Mouse (Mus musculus) intestine, embryonic 15.5 days (tissue): ENCODE measurements around the gene Gcc2. TPM values are rescaled to one million over a fixed set of nuclear protein-coding genes. Genes with fewer than 3 reads are reported as not detected.

Source experiments
- ATAC-seq: fragments of 200-750 bp; cut with Nextera tagmentation; 2 replicates; pipeline ENCODE4 v1.8.0; 2017; ENCODE audit warnings: moderate TSS enrichment, moderate library complexity
- H3K27ac ChIP-seq: fragments of 300-500 bp; sonication (generic); 2 replicates; pipeline ENCODE4 v1.5.1; 2015; ENCODE audit warnings: mild to moderate bottlenecking, inconsistent platforms
- H3K27me3 ChIP-seq: fragments of 300-500 bp; sonication (generic); replicated peaks from 2 replicates; pipeline ENCODE4 v1.6.1; 2015; ENCODE audit warnings: inconsistent platforms
- H3K36me3 ChIP-seq: fragments of 300-500 bp; sonication (generic); 2 replicates; pipeline ENCODE4 v1.6.1; 2015; ENCODE audit warnings: inconsistent platforms
- H3K4me1 ChIP-seq: fragments of 300-500 bp; sonication (generic); replicated peaks from 2 replicates; pipeline ENCODE4 v1.6.1; 2015; ENCODE audit warnings: inconsistent platforms
- H3K4me2 ChIP-seq: fragments of 300-500 bp; sonication (generic); replicated peaks from 2 replicates; pipeline ENCODE4 v1.6.1; 2015; ENCODE audit warnings: mild to moderate bottlenecking, inconsistent platforms
- H3K4me3 ChIP-seq: fragments of 300-500 bp; sonication (generic); replicated peaks from 2 replicates; pipeline ENCODE4 v1.5.1; 2015; ENCODE audit warnings: inconsistent platforms
- H3K9ac ChIP-seq: fragments of 300-500 bp; sonication (generic); 2 replicates; pipeline ENCODE4 v1.6.1; 2015; ENCODE audit warnings: inconsistent platforms
- H3K9me3 ChIP-seq: fragments of 300-500 bp; sonication (generic); 2 replicates; pipeline ENCODE4 v1.6.1; 2016; ENCODE audit warnings: inconsistent platforms
- WGBS: fragments of 180-500 bp; shearing (Covaris S2); methylation state at CpG from one replicate; pipeline ENCODE4 v1.1.7; 2015; 5-methylcytosine and 5-hydroxymethylcytosine counted together
- polyA plus RNA-seq: library from polyadenylated mRNA; unstranded; fragments of >200 nt; fragmentation: Nextera tagmentation; extraction: Ambion mirVana; gene quantifications from 2 replicates; pipeline ENCODE4 v1.2.1, GENCODE M21; 2015

The Gcc2 gene
- polyA plus RNA-seq = 75.3 and 85.5 TPM in 2 replicates

GRCm38 (mm10) chr10:58255213-58255892, at the start of gene Gcc2:
Gene Gcc2, plus strand, starts transcription at chr10:58255497.
- peak; percentile 98 for ATAC-seq
- no peaks in the 10 kb centered on the region for H3K4me1 ChIP-seq
- H3K27ac ChIP-seq = peak within 1 kb of the TSS; percentile 74
- H3K36me3 ChIP-seq = 0 out of 2 replicates have a peak, but pooled peaks cover 2% of the 10 kb centered on the region
- no peaks in the 10 kb centered on the region for H3K9me3 ChIP-seq
- H3K4me3 ChIP-seq = peak within 1 kb of the TSS; percentile 95
- no peaks in the 10 kb centered on the region for H3K27me3 ChIP-seq
- peak within 1 kb of the TSS; percentile 84 for H3K9ac ChIP-seq
- H3K4me2 ChIP-seq = peak within 1 kb of the TSS; percentile 49
- under 1% methylated on average over 58 of the region's 58 CpGs for WGBS

- no peak overlapping the region for H3K9ac ChIP-seq
- WGBS = 33% methylated on average over 1 of the region's 1 CpGs
- H3K4me1 ChIP-seq = no peaks in the 10 kb centered on the region
- no peak overlapping the region for H3K27ac ChIP-seq
- H3K4me3 ChIP-seq = no peak overlapping the region
- no peak for ATAC-seq
- no peaks in the 10 kb centered on the region for H3K36me3 ChIP-seq
- H3K4me2 ChIP-seq = no peak overlapping the region
- H3K9me3 ChIP-seq = no peaks in the 10 kb centered on the region
- no peaks in the 10 kb centered on the region for H3K27me3 ChIP-seq
Observed at GRCm38 (mm10) chr10:58205986-58206385, 49.3 kb upstream of the Gcc2 start.

- Histone ChIP-seq H3K4me2 (no peak overlapping the region), H3K9ac (no peak overlapping the region), H3K4me1 (no peaks in the 10 kb centered on the region), H3K4me3 (no peak overlapping the region), H3K27ac (no peak overlapping the region), H3K27me3 (no peaks in the 10 kb centered on the region), H3K36me3 (no peaks in the 10 kb centered on the region), H3K9me3 (no peaks in the 10 kb centered on the region)
- ATAC-seq = no peak
- 87% methylated on average over 4 of the region's 4 CpGs for WGBS
Observed at GRCm38 (mm10) chr10:58206639-58207404, 48.5 kb upstream of the Gcc2 start.

- H3K9ac ChIP-seq = no peak overlapping the region
- no peaks in the 10 kb centered on the region for H3K4me1 ChIP-seq
- H3K27me3 ChIP-seq = no peaks in the 10 kb centered on the region
- no peaks in the 10 kb centered on the region for H3K9me3 ChIP-seq
- H3K4me2 ChIP-seq = no peak overlapping the region
- no peak overlapping the region for H3K27ac ChIP-seq
- no peak for ATAC-seq
- WGBS = 69% methylated on average over 2 of the region's 2 CpGs
- H3K4me3 ChIP-seq = no peak overlapping the region
- H3K36me3 ChIP-seq = no peaks in the 10 kb centered on the region
Observed at GRCm38 (mm10) chr10:58209710-58210467, 45.4 kb upstream of the Gcc2 start.

GRCm38 (mm10) chr10:58210514-58210913, 44.8 kb upstream of the Gcc2 start:
- ATAC-seq = no peak
- Histone ChIP-seq H3K9ac (no peak overlapping the region), H3K4me1 (no peaks in the 10 kb centered on the region), H3K9me3 (no peaks in the 10 kb centered on the region), H3K4me2 (no peak overlapping the region), H3K27me3 (no peaks in the 10 kb centered on the region), H3K36me3 (no peaks in the 10 kb centered on the region), H3K4me3 (no peak overlapping the region), H3K27ac (no peak overlapping the region)
- WGBS = 62% methylated on average over 1 of the region's 1 CpGs

- H3K27me3 ChIP-seq = no peaks in the 10 kb centered on the region
- no peaks in the 10 kb centered on the region for H3K9me3 ChIP-seq
- H3K27ac ChIP-seq = no peak overlapping the region
- H3K9ac ChIP-seq = no peak overlapping the region
- no peak overlapping the region for H3K4me3 ChIP-seq
- H3K4me1 ChIP-seq = no peaks in the 10 kb centered on the region
- WGBS = 86% methylated on average over 2 of the region's 2 CpGs
- H3K4me2 ChIP-seq = no peak overlapping the region
- H3K36me3 ChIP-seq = no peaks in the 10 kb centered on the region
- ATAC-seq = no peak
Observed at GRCm38 (mm10) chr10:58211213-58211612, 44.1 kb upstream of the Gcc2 start.

- Histone ChIP-seq H3K27ac (no peak overlapping the region), H3K9me3 (no peaks in the 10 kb centered on the region), H3K36me3 (no peaks in the 10 kb centered on the region), H3K4me2 (no peak overlapping the region), H3K4me3 (no peak overlapping the region), H3K27me3 (no peaks in the 10 kb centered on the region), H3K4me1 (no peaks in the 10 kb centered on the region), H3K9ac (no peak overlapping the region)
- 78% methylated on average over 7 of the region's 7 CpGs for WGBS
- no peak for ATAC-seq
Observed at GRCm38 (mm10) chr10:58212230-58212629, 43.1 kb upstream of the Gcc2 start.

GRCm38 (mm10) chr10:58214497-58214896, 40.8 kb upstream of the Gcc2 start:
- no peaks in the 10 kb centered on the region for H3K9me3 ChIP-seq
- H3K9ac ChIP-seq = no peak overlapping the region
- H3K4me3 ChIP-seq = no peak overlapping the region
- no peaks in the 10 kb centered on the region for H3K36me3 ChIP-seq
- no peaks in the 10 kb centered on the region for H3K27me3 ChIP-seq
- ATAC-seq = no peak
- H3K4me2 ChIP-seq = no peak overlapping the region
- H3K4me1 ChIP-seq = no peaks in the 10 kb centered on the region
- no peak overlapping the region for H3K27ac ChIP-seq

- no peak for ATAC-seq
- H3K4me3 ChIP-seq = no peak overlapping the region
- no peaks in the 10 kb centered on the region for H3K36me3 ChIP-seq
- H3K4me2 ChIP-seq = no peak overlapping the region
- H3K9me3 ChIP-seq = no peaks in the 10 kb centered on the region
- WGBS = 80% methylated on average over 5 of the region's 5 CpGs
- no peaks in the 10 kb centered on the region for H3K27me3 ChIP-seq
- H3K9ac ChIP-seq = no peak overlapping the region
- no peak overlapping the region for H3K27ac ChIP-seq
- H3K4me1 ChIP-seq = no peaks in the 10 kb centered on the region
Observed at GRCm38 (mm10) chr10:58214934-58215333, 40.4 kb upstream of the Gcc2 start.

GRCm38 (mm10) chr10:58215353-58215752, 39.9 kb upstream of the Gcc2 start:
- Histone ChIP-seq H3K4me1 (no peaks in the 10 kb centered on the region), H3K9ac (no peak overlapping the region), H3K9me3 (no peaks in the 10 kb centered on the region), H3K27ac (no peak overlapping the region), H3K4me2 (no peak overlapping the region), H3K36me3 (no peaks in the 10 kb centered on the region), H3K27me3 (no peaks in the 10 kb centered on the region), H3K4me3 (no peak overlapping the region)
- no peak for ATAC-seq
- 78% methylated on average over 1 of the region's 1 CpGs for WGBS

GRCm38 (mm10) chr10:58217366-58217765, 37.9 kb upstream of the Gcc2 start:
- 80% methylated on average over 3 of the region's 3 CpGs for WGBS
- no peak for ATAC-seq

GRCm38 (mm10) chr10:58220726-58221125, 34.6 kb upstream of the Gcc2 start:
- Histone ChIP-seq H3K27me3 (no peaks in the 10 kb centered on the region), H3K9ac (no peak overlapping the region), H3K9me3 (no peaks in the 10 kb centered on the region), H3K4me3 (no peak overlapping the region), H3K36me3 (no peaks in the 10 kb centered on the region), H3K27ac (no peak overlapping the region), H3K4me1 (no peaks in the 10 kb centered on the region), H3K4me2 (no peak overlapping the region)
- 84% methylated on average over 6 of the region's 6 CpGs for WGBS
- ATAC-seq = no peak

More at GRCm38 (mm10) chr10:58217366-58217765, 37.9 kb upstream of the Gcc2 start:
- H3K9me3 ChIP-seq = no peaks in the 10 kb centered on the region
- H3K4me1 ChIP-seq = no peaks in the 10 kb centered on the region
- no peak overlapping the region for H3K27ac ChIP-seq
- H3K9ac ChIP-seq = no peak overlapping the region
- H3K4me3 ChIP-seq = no peak overlapping the region
- H3K36me3 ChIP-seq = no peaks in the 10 kb centered on the region
- no peak overlapping the region for H3K4me2 ChIP-seq
- no peaks in the 10 kb centered on the region for H3K27me3 ChIP-seq
